In the genomic region with DNA sequence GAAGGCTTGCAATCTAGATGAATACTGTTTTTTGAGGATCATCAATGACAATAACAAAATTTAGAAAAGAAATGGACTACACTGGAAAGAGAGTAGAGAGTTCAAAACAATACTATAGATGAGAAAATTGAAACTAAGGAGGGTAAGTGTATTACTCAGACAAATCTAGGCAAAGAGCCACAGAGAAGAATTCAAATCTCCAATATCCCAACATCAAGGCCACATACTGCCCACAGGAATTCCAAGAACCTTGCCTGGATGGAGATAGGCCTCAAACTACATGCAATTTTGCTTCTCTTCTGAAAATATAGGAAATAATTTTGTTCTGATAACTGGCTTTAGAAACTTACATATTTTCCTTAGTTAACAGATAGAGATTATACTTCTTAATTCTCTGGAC, we compare ENCODE assay signal across 35 mouse cellular contexts. TPM values are rescaled to one million over a fixed set of nuclear protein-coding genes. Genes with fewer than 3 reads are reported as not detected.
"Had no signal": no experiment of that assay in that cellular context is flagged by ENCODE, and none has a peak within 500 bp of the region (broad histone marks: within the 10 kb centered on the region; RNA-seq: fewer than 3 reads in every experiment).

No protein-coding gene starts in this region.

- H3K27ac ChIP-seq: heart, adult 2 months; heart, embryonic 13.5 days; heart, embryonic 15.5 days; hindbrain, embryonic 13.5 days; hindbrain, embryonic 15.5 days; intestine, embryonic 15.5 days; kidney, embryonic 15.5 days; kidney, postnatal 0 days; limb, embryonic 13.5 days; limb, embryonic 15.5 days; liver, embryonic 12.5 days; liver, embryonic 14.5 days had no signal

- H3K4me1 ChIP-seq: heart, embryonic 13.5 days; heart, embryonic 15.5 days; hindbrain, embryonic 13.5 days; hindbrain, embryonic 15.5 days; intestine, embryonic 15.5 days; kidney, embryonic 15.5 days; limb, embryonic 15.5 days had no signal

- H3K4me2 ChIP-seq: heart, embryonic 11.5 days; heart, embryonic 13.5 days; heart, embryonic 15.5 days; hindbrain, embryonic 13.5 days; hindbrain, embryonic 15.5 days; intestine, embryonic 15.5 days; kidney, embryonic 15.5 days; limb, embryonic 13.5 days; limb, embryonic 15.5 days; liver, embryonic 12.5 days had no signal

- H3K27me3 ChIP-seq: heart, embryonic 13.5 days; heart, embryonic 15.5 days; hindbrain, embryonic 13.5 days; hindbrain, embryonic 15.5 days; intestine, embryonic 15.5 days; kidney, embryonic 15.5 days; limb, embryonic 13.5 days; limb, embryonic 15.5 days; liver, embryonic 12.5 days had no signal

- H3K9me3 ChIP-seq: heart, embryonic 13.5 days; heart, embryonic 15.5 days; hindbrain, embryonic 13.5 days; hindbrain, embryonic 15.5 days; intestine, embryonic 15.5 days; kidney, embryonic 15.5 days; limb, embryonic 13.5 days; limb, embryonic 15.5 days; liver, embryonic 12.5 days had no signal

- H3K4me3 ChIP-seq: heart, adult 2 months; heart, embryonic 13.5 days; heart, embryonic 15.5 days; hindbrain, embryonic 13.5 days; hindbrain, embryonic 15.5 days; intestine, embryonic 15.5 days; kidney, embryonic 15.5 days; limb, embryonic 13.5 days; limb, embryonic 15.5 days; liver, embryonic 12.5 days had no signal

- H3K36me3 ChIP-seq: heart, embryonic 13.5 days; heart, embryonic 15.5 days; hindbrain, embryonic 13.5 days; hindbrain, embryonic 15.5 days; intestine, embryonic 15.5 days; kidney, embryonic 15.5 days; limb, embryonic 13.5 days; limb, embryonic 15.5 days; liver, embryonic 12.5 days had no signal

- H3K9ac ChIP-seq: heart, embryonic 13.5 days; heart, embryonic 15.5 days; hindbrain, embryonic 13.5 days; hindbrain, embryonic 15.5 days; intestine, embryonic 15.5 days; kidney, embryonic 15.5 days; limb, embryonic 13.5 days; limb, embryonic 15.5 days; liver, embryonic 12.5 days; liver, embryonic 14.5 days had no signal

- DNase-seq: gastrocnemius, postnatal 14 days; gastrocnemius, postnatal 36 days; heart, adult 11 months; heart, adult 2 months; heart, postnatal 14 days; heart, postnatal 36 days; kidney, adult 11 months; kidney, adult 2 months; kidney, adult 9 months; kidney, postnatal 14 days; kidney, postnatal 36 days; layer of hippocampus, adult 9-11 months; layer of hippocampus, postnatal 36 days; left cerebral cortex, postnatal 4 days had no signal

- ATAC-seq: inflammation-experienced regulatory T-cells, adult 6 months; intestine, embryonic 15.5 days had no signal

RNA-seq across cellular contexts. Expression of a gene that starts 12.0 kb away (rescaled TPM):
- total RNA-seq: gastrocnemius, adult 18-20 months; gastrocnemius, adult 8-10 months; gastrocnemius, postnatal 14 days; gastrocnemius, postnatal 36 days; heart, adult 2 months; heart, postnatal 14 days; heart, postnatal 36 days; layer of hippocampus, adult 18-20 months; layer of hippocampus, postnatal 14 days; left cerebral cortex, postnatal 25 days had no signal
- polyA plus RNA-seq: heart, embryonic 11.5 days; heart, embryonic 13.5 days; heart, postnatal 0 days; hindbrain, embryonic 11.5 days; intestine, embryonic 15.5 days; kidney, embryonic 15.5 days; kidney, postnatal 0 days; limb, embryonic 11.5 days; limb, embryonic 13.5 days; limb, embryonic 15.5 days; liver, embryonic 12.5 days had no signal
